Mouse (Mus musculus): Measurements from ENCODE around the gene Cdkl1.
A peak's percentile ranks its signal among the peaks of the same experiment; 100 is the strongest.

Cdkl1 gene

DNA sequence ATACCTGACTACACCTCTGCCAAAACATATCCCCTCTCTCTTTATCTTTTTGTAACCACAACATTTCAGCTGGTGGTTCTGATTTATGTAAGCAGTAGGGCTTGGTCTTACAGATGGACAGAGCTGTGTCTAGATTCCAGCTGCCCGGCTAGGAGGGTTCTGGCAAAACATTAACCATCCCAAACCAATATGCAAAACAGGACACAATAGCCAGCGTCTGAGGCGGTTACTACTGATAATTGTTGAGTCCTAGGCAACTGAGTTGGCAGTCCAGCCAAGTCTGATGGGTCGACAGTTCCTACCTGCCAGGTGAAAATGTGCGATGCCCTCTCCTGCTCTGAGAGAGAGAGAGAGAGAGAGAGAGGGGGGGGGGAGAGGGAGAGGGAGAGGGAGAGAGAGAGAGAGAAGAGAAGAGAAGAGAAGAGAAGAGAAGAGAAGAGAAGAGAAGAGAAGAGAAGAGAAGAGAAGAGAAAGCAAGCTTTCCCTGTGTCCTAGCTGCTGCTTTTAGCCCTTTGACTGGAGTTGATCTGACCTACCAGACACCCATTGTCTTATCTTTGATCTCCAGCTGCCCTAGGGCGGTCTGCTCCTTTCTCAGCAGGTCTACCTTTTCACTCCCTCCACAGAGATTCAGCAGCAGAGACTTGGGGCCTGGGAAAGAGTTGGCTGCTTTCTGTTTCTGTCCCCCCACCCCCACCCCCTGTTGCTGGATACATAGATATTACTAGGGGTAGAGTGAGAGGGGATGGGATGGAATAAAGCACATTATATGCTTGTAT is 7.6 kb downstream of the Cdkl1 start:
- DNase-seq = no peak

DNA sequence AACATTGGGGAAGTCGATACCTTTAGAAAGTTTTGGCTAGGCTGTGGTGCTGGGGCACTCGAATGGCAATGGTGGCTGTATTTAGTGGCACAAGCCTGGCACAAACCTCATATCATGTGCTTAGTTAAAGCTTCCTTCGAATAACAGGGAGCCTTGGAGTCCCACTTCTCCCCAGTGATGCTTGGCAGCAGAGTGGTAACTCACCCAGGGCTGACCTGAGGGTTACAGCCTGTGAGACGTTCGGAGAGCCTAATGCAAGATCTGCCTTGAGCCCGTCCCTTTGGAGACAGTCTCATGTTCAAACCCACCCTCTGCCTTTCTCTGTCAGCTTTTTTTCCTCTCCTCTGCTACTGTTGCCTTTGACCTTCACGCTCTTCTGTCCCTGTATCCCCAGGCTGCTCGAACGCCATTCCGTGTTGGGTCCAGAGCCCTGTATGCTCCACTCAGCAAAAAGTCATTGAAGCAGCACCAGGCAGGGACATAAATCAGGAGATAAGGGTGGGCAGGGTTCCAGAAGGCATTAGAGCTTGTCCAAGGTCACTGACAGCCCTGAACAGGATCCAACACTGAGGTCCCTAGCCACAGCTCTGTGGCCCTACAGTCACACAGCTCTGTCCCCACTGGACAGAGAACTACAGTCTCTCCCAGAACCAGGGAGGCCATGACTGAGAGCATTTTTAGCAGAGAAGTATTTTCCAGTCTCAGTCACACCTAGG is 9.0 kb downstream of the Cdkl1 start:
- DNase-seq = no peak

DNA sequence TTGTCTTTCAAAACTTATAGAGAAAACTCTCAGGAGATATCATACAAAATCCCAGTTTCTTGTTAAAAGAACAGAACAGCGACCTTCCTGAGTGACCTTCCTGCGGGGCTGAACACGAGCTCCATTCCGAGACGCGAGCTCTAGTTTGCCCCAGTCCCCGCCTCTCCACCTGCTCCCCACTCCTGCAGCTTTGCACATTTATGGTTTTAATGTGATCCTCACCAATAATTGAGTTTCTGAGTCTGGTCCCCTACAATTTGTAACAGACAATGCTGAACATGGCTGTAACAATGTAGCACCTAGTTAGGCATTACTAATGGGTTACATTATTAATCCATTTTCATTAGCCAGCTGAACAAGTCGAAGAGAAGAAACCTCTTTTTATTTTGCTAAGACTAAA is 9.6 kb downstream of the Cdkl1 start:
- DNase-seq = no peak

DNA sequence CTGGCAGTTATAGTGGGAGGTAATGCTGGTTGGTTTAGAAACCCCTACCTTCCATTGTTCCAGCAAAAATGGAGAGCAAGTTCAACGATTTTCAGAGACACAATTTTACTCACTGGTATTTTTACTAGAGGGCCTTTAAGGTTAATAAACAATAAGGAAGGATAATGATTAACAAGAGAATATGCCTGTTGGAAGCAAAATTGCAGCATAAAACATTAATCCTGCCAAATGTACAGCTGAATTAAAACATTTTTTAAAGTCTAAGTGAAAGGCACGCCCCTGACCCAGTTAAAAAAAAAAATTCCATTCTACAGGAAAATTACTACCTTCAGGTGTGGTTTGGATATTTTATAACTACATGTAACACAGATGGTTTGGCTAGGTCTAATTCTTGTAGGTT is 13.1 kb downstream of the Cdkl1 start:
- DNase-seq = no peak

DNA sequence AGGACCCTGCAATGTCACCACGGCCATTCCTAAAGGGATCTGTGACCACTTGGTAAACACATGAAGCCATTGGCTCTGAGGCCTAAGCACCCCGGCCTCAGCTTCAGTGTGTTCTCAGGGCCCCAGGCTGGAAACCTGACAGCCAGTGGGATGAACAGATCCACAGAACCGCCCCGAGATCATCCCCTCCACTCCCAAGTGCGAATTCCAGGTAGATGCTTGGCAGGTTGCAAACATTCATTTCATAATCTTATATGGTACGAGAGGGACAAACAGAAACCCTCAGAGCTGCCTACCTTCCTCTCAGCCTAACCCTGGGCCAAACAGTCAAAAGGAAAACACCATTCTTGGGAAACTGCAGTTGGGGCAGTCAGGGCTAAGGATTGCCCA is 13.7 kb downstream of the Cdkl1 start:
- DNase-seq = no peak

DNA sequence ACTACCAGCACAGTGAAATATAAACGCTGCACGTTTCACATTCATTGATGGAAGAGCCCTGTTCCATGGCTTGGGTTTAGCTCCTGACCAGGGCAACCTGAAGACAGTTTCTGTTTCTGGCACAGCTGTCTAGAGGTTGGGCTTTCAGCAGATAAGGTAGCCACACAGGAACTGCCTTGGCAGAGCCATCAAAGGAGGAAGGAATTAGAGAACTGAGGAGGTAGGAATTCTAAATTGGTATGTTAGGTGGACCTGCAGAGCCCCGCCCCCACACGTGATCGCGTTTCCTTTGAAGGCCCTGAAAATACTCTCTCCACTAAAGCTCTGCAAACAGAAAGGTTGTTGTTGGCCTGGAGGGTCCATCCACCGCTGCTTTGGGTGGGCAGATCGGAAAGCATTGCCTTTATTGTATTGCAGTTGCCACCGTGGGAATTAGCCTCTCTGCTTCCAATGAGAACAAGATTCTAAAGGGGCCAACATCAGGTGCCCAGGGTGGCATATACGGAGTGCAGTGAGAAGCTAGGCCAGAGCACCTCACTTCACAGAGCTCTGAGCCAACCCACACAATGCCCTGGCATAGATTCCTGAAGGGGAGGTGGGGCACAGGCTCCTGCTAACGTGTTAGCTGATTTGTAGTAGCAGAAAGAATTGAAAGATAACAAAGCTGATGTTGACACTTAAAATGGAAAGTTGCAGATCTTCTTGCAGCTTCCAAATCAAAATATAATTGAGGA is 14.3 kb downstream of the Cdkl1 start:
- peak; percentile 38 to 43 for DNase-seq

DNA sequence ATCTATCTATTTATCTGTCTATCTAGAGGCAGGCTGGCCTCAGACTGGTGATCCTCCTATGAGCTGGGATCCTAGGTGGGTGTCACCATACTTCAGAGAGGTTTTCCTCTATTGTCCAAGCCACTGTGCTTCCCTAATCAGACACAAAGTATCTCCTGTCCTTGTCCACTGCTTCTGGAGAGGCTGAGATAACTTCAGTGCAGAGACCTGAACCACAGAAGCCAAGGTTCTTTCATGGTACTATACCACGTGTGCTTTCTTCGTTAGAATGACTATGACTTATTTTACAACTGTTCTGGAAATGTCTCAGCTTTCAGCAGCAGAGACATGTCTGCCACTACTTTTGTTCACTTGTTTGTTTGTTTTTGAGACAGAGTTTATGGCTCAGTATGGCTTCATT is 22.2 kb downstream of the Cdkl1 start:
- DNase-seq = no peak

DNA sequence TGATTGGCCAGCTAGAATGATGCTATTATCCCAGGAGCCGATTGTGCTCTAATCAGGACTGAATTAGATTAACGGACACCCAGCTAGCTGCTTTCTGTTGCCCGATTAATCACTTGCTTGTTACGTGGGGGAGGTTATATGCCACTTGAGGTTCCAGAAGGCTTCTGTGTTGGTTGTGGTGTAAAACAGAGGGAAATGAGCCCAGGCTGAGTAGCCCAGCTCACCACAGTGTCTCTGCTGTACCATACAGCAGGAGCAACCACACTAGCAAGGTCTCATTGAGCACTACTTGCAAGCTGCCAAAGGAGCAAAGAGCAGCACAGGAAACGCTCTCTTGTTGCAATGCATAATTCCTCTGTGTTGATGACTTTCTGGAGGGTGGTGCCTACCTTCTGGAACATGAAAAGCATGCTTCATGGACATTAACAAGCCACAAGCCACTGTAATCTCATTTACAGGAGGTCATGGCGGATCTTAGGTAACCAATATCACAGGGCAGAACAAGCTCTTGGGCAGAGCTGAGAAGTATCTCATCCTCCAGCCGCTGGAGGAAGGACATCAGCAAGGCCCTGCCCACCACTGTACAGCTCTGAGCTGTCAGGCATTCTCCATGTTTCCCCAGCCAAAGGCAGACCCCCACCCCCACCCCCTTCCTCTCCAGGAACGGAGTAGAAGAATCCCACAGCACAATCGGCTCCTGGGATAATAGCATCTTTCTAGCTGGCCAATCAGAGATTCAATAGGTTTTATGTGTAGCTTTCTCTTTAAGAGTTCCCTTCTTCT is 23.4 kb downstream of the Cdkl1 start:
- DNase-seq = no peak

DNA sequence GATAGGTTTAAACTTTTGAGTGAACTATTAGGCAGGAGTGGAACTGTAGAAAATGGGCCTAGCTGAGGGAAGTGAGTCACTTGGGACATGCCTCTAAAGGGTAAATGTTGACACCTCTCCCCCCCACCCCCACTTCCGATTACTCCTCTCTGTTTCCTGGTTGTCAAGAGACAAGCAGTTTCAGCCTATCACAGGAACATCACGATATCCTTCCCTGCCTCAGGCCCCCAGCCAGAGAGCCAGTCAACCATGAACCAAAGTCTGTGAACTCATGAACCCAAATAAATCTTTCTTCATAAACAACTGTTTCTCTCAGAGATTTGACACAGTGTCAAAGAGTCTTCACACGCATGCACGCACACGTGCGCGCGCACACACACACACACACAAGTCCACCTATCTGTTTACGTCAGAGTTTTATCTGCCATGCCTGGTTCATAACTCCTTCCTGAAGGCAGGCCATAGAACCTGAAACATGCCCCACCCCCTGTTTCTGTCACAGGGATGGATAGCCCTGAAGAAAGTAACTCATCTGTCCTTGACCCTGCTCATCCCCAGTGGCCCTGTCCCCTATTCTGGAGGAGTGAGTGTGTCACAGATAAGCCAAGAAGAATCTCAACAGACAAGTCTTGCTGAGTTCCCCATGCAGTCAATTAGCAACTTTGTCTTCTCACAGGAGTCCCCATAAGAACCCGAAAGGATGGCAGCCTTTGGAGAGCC is 24.7 kb downstream of the Cdkl1 start:
- peak; percentile 59 to 71 for DNase-seq

DNA sequence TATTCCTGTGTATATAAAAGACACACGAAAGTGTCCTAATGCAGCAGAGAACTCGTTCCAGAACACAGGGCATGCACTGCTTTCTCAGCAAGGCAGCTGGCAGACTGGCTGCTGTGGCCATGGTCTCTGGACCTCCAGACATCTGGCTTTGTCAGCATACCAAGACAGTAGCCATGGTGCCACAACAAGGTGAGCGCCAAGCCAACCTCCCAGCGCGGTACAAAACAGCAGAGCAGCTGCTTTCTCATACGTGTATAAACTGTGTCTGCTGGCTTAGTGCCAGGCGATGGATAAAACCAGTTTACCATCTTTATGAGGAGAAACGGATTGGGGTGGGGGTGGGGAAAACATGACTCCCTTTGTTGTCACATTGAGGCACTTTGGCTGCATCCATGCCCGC is 25.5 kb downstream of the Cdkl1 start:
- DNase-seq = no peak

DNA sequence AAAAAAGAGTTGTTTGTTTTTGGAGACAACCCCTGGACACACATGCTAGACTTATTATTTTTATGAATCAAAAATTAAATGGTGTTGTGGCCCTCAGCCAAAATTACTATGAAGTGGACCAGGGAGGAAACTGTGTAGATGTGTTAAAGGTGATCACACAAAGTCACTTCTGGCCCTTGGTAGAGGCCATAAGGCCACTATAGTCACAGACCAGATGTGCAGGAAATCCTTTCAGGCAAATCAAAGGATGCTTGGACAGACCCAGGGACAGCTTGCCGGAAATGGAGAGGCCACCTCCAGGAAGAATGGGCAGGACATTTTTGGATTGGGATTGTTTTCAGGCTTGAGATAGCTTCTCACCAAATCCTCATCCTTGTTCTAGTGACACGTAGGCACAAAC is 29.5 kb downstream of the Cdkl1 start:
- no peak for DNase-seq

DNA sequence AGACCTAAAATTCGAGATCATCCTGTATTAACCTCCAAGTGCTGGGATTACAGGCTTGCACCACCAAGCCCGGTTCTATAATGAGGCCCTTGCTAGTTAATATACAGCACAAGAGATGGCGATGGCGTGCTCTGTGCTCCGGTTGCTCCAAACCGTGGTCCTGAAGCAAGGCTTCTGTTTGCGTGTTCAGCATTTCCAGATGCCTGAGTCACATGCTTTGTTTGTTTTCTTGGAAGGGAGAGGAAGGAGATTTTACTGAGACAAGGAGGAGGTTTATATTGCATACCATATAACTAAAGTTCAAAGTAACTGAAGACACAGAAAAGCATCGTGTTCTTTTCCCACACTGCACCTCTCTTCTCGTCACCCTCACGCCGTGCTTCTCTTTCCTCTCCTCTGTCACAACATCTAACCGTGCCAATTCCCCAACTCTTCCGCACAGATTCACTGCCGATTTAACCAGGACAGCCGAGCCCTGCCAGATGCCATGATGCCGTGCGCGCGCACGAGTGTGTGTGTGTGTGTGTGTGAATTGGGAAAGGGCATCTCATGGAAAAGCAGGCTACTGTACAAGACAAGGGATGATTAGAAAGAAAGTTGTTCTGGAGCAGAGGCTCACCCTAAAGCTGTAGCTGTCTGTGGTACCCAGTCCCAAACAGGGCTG is 30.2 kb downstream of the Cdkl1 start:
- DNase-seq = no peak

DNA sequence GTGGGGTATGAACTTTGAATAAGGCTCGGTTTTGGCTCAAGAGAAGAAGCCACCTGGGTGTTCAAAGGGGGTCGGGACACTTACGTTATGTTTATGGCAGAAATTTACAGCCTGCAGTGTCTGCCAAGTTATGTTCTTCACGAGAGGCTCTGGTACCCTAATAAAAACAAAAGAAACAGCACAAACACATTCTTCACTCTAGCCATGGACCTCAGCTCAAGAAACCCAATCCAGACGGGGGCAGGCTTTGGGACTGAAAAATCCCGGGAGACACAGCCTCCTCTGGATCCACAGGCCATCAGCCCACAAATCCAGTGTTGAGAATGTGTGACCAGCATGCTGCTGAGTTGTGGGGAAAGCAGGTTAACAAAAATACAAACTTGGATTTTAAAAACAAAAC is 31.1 kb downstream of the Cdkl1 start:
- DNase-seq = no peak

DNA sequence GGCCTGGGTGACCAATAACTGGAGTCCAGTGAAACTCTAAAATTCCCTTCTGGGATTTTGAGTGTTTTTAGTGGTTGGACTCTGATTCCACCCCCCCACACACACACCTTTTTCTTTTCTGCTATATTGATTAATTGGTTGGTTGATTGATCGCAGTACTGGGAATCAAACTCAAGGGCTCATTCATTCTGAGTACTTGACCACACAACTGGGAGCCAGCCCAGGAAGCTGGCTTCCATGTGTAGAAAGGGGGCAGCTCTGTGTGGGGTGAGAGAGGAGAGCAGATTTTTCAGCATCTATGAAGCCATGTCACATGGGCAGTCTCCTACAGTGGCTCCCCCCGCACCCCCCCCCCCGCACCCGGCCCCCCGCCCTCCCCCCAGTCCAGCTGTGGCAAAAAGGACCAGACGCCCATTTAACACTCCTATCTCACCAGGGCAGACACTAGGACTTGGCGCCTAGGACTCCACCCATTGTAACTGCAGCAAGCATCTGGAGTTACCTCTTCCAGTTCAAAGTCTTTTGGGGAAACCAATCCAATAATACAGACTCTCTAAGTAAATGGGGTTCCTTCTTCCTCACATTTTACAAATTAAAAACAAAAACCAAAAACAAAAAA is 31.7 kb downstream of the Cdkl1 start:
- no peak for DNase-seq

DNA sequence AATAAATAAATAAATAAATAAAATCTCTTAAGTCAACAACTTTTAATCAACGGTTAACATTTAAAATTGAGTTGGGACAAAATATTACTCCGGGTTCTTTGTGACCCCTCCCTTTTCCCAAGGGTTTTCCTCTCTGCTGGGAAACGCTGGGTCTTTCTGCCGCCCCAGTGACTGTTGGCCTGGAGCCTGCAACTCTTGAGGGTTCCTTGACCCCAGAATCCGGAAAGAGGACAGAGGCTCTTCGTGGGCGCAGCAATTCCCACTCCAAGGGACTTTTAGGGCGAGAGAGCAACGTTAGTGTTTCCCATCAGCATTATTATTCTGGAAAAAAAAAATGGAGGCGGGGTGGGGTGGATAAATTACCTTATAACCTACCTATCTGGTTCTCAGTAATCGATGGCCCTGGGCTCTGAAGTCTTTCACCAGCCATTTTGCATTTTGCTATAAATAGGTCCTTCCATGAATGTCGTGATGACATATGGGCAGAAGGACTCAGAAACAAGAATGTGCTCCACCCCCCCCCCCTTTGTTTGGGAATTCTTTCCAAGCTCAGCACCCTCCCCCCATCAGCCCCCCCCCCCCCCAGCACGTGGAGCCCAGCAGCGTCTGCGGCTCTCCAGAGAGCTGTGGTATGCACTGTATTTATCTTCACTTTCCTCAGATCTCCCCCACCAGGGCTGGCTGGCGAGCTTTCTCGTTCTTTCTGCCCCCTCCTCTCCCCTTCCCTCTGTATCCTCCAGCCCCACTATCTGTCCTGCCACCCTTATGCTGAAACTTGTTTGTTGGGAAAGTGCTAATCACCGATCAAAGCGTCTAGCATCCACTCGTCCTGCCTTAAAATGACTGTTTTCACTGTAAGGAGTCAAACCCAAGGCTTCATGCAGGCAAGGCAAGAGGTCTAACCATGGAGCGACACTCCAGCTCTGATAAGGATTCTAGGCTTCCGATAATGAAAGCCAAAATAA is 32.6 kb downstream of the Cdkl1 start:
- DNase-seq = no peak

DNA sequence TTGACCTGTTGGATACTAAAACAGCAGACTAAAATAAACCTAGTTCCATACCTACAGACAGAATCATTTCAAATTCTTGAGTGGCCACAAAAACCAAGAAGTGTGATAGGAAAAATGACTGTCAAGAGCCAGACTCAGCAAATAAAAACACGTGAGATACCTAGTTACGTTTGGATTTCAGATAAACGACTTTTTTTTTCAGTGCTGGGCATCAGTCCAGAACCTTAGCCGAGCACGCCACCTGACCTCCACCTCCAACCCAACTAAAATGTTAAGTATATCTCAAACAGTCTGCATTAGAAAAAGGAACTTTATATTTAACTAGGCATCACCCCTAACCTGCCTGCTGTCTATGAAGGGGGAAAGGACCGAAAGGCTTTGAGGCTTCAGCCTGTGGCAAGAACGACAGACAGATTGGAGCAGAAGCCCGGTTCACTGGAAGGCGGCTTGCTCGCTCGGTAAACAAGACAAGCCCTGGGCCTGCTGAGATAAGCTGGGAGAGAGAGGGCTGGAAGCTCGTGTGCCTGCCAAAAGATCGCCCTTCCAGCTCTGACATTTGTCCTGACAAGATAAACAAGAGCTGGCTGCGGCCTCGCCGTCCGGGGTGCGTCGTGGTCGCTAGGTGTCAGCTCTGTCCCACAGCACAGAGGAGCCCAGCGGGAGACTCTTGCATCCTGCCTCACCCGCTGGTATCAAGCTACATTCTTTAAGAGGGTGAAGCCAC is 33.5 kb downstream of the Cdkl1 start:
- peak; percentile 80 to 83 for DNase-seq

DNA sequence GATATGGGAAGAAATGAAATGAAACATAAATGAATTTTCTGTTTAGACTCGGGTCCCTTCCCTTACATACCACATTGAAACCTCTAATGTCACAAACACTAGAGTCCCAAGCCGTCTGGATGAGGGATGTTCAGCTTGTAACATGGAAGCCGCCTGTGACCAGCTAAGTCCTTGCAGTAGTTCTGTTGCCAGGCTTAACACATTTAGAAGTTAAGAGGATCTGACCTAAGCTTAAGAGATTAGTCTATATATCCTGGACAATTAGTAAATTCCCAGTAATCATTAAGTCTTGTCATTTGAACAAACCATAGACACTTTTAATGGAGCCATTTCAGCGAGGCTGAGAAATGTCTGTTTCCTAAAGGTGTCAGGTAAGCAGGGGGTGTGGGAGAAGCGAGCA is 35.1 kb downstream of the Cdkl1 start:
- no peak for DNase-seq

DNA sequence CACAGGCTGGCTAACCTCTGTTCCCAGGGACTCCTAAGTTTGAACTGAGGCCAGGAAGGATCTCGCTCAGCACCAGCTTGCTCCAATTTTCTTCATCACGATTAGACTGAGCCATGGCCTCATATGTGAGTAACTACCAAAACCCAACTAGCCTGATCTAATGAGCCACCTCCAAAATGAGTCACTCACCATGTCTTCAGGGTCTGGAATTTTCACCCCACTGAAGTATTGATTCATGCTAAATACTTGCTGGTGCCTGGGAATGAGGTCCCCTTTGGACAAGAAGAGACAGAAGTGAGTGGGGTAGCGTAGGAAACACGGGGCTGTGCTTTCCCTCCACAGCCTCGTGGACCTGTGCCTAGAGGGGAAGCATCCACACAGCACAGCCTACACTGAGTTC is 37.1 kb downstream of the Cdkl1 start:
- DNase-seq = no peak

DNA sequence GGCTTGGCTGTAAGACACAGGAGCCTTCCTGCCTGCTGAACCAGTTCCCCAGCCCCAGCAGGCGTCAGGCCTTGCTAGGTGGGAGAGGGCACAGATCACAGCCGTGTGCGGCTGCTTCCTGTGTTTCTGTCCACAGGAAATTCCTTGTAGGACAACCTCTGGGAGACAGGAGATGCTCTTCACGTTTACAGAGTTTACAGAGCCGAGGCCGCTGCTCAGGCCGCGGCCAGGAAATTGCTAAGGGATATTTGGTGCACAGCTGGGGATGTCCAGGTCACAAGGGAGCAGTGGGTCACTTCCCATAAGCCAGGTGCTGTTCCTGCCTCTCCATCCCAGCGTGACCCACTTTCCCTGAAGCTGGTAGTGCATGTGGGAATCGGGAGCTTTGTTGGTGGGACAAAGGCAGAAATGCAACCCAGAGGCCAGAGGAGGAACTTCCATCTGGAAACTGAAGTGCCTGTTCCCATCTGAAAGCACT is 39.2 kb downstream of the Cdkl1 start:
- no peak for DNase-seq

All from B cell, adult 2 months (primary cell).